Mouse (Mus musculus): Measurements from ENCODE around the gene Sox12. TPM values are rescaled to one million over a fixed set of nuclear protein-coding genes. Genes with fewer than 3 reads are reported as not detected.
"Not testable (repeated sequence)": the region's sequence is repeated elsewhere in the genome, so short reads cannot be mapped to it uniquely, and the experiment has no call there.

The Sox12 gene
- total RNA-seq, 2 experiments from 2014 or later: 15.5 to 15.7 TPM

- DNase-seq: no peak
Observed at GRCm38 (mm10) chr2:152399122-152399542, 1.3 kb upstream of the Sox12 start.

DNA sequence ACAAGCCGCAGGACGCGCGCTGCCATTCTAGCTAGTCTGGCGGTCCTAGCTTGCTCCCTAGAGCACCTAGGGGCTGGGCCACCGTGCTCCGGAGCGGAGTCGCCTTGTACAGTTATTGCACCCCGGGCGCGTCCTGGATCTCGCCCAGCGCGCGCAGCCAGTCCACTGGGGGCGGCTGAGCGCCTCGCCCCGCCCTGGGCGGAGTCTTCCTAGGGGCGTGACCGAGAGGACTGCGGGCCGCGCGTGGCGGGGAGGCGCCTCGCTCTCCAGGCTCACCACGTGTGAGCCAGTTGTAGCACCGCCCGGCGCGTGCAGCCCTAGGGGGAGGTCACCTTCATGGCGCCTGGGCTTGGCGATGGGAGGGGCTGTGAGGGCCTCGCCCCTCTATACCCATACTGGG lies 828 bp upstream of the Sox12 start:
- peak; percentile 87 to 91 for DNase-seq

- DNase-seq: peak; percentile 86
Observed at GRCm38 (mm10) chr2:152397004-152397589, 766 bp downstream of the Sox12 start.

GRCm38 (mm10) chr2:152396110-152397003 lies 1.5 kb downstream of the Sox12 start:
- peak; percentile 90 to 91 for DNase-seq

- DNase-seq: no peak
Observed at GRCm38 (mm10) chr2:152395271-152395920, 2.5 kb downstream of the Sox12 start.

DNA sequence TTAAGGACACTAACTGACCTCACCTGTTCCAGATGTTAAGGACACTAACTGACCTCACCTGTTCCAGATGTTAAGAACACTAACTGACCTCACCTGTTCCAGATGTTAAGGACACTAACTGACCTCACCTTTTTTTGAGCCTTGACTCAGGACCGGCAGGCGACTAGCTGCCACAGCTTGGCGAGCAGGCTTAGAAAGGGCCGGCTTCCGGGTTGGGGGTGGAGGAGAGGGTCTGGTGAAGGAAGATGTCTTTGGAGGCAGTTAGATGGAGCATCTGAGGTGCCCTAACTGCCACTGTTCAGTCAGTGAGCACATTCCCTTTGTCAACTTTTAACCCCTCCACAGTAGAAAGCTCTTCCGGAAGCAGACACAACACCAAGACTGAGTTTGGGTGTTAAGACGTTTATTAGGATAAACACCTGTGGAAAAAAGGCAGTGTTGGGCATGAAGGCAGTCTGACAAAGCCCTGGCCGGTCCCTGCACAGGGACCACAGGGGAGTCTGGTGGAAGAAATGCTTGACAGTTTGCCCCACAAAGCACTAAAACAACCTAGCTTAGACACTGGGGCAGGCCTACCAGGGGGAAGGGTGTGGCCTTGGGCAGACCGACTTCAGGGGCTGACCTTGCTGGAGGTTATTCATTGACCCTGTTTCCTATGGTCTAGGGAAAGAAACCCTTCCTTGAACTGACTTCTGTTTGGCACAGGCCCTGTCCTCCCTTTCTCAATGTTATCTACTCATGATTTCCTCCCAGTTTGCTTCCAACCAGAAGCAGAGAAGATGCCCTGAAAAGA lies 4.4 kb downstream of the Sox12 start:
- no peak for DNase-seq

GRCm38 (mm10) chr2:152392786-152393185 lies 5.1 kb downstream of the Sox12 start:
- peak in 1 of 2 experiments; percentile 26 for DNase-seq

GRCm38 (mm10) chr2:152384191-152384590 lies 13.7 kb downstream of the Sox12 start:
- DNase-seq: no peak

DNA sequence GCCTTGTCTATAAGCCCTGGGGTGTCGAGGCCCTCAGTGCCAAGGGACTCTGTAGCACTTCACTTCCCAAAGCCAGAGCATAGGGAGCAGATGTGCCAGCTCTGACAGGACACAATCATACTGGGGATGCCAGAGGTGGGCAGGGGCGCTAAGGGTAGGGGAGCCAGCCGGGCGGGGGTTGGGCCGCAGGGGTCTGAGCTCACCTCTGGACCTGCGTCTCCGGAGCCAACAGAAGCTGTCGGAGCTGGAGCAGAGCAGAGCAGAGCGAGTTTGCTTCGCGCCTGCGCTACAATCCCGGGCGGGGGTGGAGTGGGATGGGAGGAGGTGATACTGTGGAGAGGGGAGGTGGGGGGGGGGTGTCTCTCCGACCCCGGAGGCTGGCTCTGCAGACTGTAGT lies 21.5 kb downstream of the Sox12 start, which contains the start of gene Nrsn2:
Gene Nrsn2 (minus strand): TSS at position 294 of the 397 bp plus-strand sequence.
- peak in 1 of 2 experiments; percentile 30 for DNase-seq

DNA sequence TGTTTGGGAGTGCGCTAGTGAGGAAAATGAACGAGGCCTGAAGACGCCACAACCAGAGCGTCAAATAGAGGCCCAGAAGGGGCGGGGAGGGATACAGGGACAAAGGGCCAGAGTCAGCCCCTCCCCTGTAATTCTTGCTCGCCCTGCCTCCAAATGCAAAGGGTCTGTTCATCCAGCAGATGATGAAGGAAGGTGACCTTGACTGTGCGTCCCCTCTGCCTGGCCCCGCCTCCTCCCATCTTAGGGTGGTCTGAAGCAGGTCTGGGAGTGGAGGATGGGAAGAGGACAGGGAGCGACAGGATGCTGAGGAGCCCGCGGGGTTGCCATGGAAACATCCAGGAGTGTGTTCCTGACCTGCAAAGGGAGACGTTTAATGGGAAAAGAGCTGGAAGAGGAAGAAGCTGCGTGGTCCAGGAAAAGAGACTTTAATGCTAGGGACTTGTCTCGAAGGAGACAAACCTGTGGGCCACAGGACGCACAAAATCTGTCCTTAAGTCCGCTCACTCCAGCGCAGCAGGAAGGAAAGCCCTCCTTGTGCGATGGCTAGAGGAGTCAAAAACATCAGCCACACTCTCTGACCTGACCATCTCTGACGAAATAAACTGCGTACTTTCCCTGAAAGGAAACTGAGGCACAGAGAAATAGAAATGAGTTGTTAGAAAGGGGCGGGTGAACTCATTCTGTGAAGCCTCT lies 22.1 kb downstream of the Sox12 start:
- peak in 1 of 2 experiments; percentile 13 for DNase-seq

- DNase-seq: no peak
Observed at GRCm38 (mm10) chr2:152373547-152373946, 24.3 kb downstream of the Sox12 start.

GRCm38 (mm10) chr2:152372661-152373060 lies 25.2 kb downstream of the Sox12 start:
- no peak for DNase-seq

- no peak for DNase-seq
Observed at GRCm38 (mm10) chr2:152372104-152372503, 25.8 kb downstream of the Sox12 start.

DNA sequence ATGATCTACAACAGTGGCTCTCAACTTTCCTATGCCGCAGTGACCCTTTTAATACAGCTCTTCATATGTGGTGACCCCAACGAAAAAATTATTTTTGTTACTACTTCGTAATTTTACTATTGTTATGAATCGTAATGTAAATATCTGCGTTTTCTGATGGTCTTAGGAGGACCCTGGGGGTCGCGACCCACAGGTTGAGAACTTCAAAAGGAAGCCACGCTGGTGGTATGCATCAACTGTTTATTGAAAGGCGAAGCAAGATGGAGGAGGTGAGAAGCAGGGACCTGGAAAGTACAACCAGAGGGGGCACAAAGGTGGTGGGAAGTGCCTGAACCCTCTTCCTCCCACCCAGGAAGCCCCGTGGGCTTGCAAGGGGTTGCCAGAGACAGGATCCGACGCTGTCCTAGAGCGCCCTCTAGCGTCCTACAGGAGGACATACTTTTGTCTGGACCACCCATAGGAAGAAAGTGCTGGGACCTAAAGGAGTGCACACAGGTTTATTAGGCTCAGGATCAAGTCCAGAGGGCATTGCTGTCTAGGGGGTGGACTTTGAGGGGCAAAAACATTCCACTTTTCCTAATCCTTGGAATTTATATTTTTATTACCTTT lies 29.2 kb downstream of the Sox12 start:
- DNase-seq: peak in 1 of 2 experiments; percentile 31

DNA sequence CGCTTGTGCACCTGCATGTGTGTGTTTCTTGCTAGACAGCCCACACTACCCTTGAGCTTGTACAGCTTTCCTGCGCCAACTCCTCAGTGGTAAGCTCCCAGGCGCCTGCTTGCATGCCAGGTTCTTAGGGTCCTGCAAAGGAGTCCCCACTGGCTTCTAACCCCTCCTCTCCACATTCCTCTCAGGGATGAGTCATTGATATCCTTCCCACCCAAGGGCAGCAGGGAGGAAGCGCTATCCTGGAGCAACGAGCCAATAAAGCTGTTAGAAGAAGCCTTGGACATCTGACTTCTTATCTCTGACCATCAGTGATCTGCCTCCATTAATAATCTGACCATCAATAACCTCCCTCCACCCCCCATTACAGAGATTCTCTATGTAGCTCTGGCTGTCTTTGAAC lies 29.9 kb downstream of the Sox12 start:
- no peak for DNase-seq

- peak; percentile 52 to 61 for DNase-seq
Observed at GRCm38 (mm10) chr2:152363245-152364147, 34.4 kb downstream of the Sox12 start.

- DNase-seq: no peak
Observed at GRCm38 (mm10) chr2:152361193-152361592, 36.7 kb downstream of the Sox12 start.

GRCm38 (mm10) chr2:152360271-152360775 lies 37.5 kb downstream of the Sox12 start:
- DNase-seq: no peak

- DNase-seq: no peak
Observed at GRCm38 (mm10) chr2:152359616-152360015, 38.2 kb downstream of the Sox12 start.

DNA sequence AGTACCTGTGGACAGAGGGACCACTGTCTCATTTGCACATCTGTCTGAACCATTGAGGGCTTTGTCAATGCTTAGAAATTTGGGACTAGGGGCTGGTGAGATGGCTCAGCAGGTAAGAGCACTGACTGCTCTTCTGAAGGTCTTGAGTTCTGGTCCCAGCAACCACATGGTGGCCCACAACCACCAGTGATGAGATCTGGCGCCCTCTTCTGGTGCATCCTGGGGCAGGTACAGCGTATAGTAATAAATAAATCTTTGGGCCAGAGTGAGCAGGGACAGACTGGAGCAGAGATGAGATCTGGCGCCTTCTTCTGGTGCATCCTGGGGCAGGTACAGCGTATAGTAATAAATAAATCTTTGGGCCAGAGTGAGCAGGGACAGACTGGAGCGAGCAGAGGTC lies 38.9 kb downstream of the Sox12 start:
- not testable (repeated sequence) for DNase-seq

Data from layer of hippocampus, postnatal 36 days (tissue).